Comparison of ENCODE assay signal across 11 mouse cellular contexts in the genomic region with DNA sequence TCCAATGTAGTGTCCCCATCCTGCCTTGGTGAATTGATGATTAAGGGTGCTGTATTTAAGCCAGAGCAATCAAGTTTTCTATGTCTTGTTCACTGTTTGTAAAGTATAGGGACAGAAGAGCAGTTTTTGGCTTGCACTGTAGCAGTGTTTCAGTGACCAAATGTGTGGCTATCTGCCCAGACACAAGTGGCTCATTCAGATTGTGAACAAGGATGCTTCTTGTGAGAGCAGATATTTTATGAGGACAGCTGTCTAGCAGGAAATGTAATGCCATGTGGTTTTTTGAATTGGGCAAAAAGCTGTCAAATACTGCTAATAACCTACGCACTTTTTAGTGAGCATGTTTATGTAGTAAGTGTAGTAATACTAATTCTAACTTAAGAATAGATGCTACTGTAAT.
DNase-seq lines count a peak whose midpoint lies in the region.
"Had no signal": no experiment of that assay in that cellular context is flagged by ENCODE, and none has a peak within 500 bp of the region (broad histone marks: within the 10 kb centered on the region; RNA-seq: fewer than 3 reads in every experiment).

No protein-coding gene starts in this region.

- intact Hi-C loops in heart, postnatal 14 days (cut with DNase I): no loop called here

- DNase-seq in heart, postnatal 14 days: peak; percentile 3 to 37
- DNase-seq in heart, adult 9 months (ENCODE audit: low spot score in 2 of 2): no peak
- DNase-seq in right cerebral cortex, postnatal 10 days (ENCODE audit: low spot score in 2 of 2): peak; percentile 47 to 58
- DNase-seq in right cerebral cortex, postnatal 14 days: no peak
- peak; percentile 7 to 10 for DNase-seq in layer of hippocampus, adult 8-10 months (ENCODE audit: low spot score in 2 of 2)
- DNase-seq in MN1 (ENCODE audit: low spot score): no peak
- no peak for DNase-seq in thymus, postnatal 14 days
- DNase-seq: adrenal gland, postnatal 36 days; gastrocnemius, adult 2 months; lung, postnatal 36 days; right cerebral cortex, postnatal 25 days had no signal

Comparison
In these comparisons a context has a peak if more than half of its experiments do, and no peak if none do; other contexts are left out.
1. DNase-seq: peak in heart, postnatal 14 days (2 of 2), right cerebral cortex, postnatal 10 days (2 of 2) and layer of hippocampus, adult 8-10 months (2 of 2); none in heart, adult 9 months (0 of 2), right cerebral cortex, postnatal 14 days (single experiment), MN1 (single experiment) and thymus, postnatal 14 days (single experiment).